Mouse (Mus musculus): ENCODE data around the gene Ces3b. TPM values are rescaled to one million over a fixed set of nuclear protein-coding genes. Genes with fewer than 3 reads are reported as not detected.
"Not testable (repeated sequence)": the region's sequence is repeated elsewhere in the genome, so short reads cannot be mapped to it uniquely, and the experiment has no call there.

The Ces3b gene
- total and polyA plus RNA-seq, 3 experiments: not detected

DNA sequence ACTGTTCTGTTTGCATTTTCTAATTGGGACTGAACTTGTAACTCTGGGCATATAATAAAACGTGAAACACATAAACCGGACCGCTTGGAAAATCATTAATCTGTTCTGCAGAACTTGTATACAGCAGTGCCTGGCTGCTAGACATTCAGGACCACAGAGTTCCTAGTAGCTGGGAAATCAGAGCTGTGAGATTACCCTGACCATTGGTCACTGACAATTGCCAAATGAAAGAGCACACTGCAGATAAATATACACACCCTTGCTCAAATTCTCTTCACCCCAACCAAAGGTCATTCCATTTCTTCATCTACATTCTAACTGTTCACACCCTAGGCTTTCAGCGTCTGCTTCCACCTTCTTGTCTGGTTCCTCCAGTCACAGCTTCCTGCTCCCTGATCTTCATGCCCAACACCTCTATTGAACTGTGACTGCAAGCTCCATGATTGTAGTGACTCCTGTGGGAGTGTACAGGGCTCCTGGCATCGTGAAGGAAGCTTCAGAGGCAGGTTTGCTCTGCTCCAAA is 2.7 kb upstream of the Ces3b start:
- H3K4me3 ChIP-seq: no peak overlapping the region
- no peak overlapping the region for H3K9ac ChIP-seq (ENCODE audit: low read depth, low read length)
- H3K36me3 ChIP-seq (ENCODE audit: control insufficient read depth, insufficient read depth, low read length): no peaks in the 10 kb centered on the region
- no peaks in the 10 kb centered on the region for H3K79me2 ChIP-seq (replicated peaks; ENCODE audit: control insufficient read depth, insufficient read depth, low read length)
- WGBS: 66% methylated on average over 5 of the region's 5 CpGs
- no peaks in the 10 kb centered on the region for H3K27me3 ChIP-seq (ENCODE audit: control insufficient read depth, insufficient read depth, low read length)
- intact Hi-C loops (cut with DNase I): no loop called here
- H3K4me1 ChIP-seq (ENCODE audit: control insufficient read depth, insufficient read depth, low read length): no peaks in the 10 kb centered on the region
- DNase-seq: no peak
- TF ChIP-seq POLR2A (IDR thresholded peaks at IDR 0.05; ENCODE audit: insufficient read depth, low read depth, low read length): no peak
- no peak for TF ChIP-seq EP300 (IDR thresholded peaks at IDR 0.05; ENCODE audit: insufficient read depth, low read depth, low read length)
- no peak overlapping the region for H3K27ac ChIP-seq

- H3K4me1 ChIP-seq (ENCODE audit: control insufficient read depth, insufficient read depth, low read length); H3K79me2 ChIP-seq (replicated peaks; ENCODE audit: control insufficient read depth, insufficient read depth, low read length); DNase-seq; H3K36me3 ChIP-seq (ENCODE audit: control insufficient read depth, insufficient read depth, low read length); intact Hi-C loops (cut with DNase I); H3K9ac ChIP-seq (ENCODE audit: low read depth, low read length); H3K4me3 ChIP-seq; H3K27ac ChIP-seq; H3K27me3 ChIP-seq (ENCODE audit: control insufficient read depth, insufficient read depth, low read length): not testable (repeated sequence)
- 83% methylated on average over 5 of the region's 5 CpGs for WGBS
Observed at GRCm38 (mm10) chr8:105088166-105088565, 4.6 kb downstream of the Ces3b start.

- H3K9ac ChIP-seq (ENCODE audit: low read depth, low read length): no peak overlapping the region
- H3K27ac ChIP-seq: no peak overlapping the region
- DNase-seq: no peak
- H3K4me3 ChIP-seq: no peak overlapping the region
- intact Hi-C loops (cut with DNase I): no loop called here
- no peaks in the 10 kb centered on the region for H3K4me1 ChIP-seq (ENCODE audit: control insufficient read depth, insufficient read depth, low read length)
- no peaks in the 10 kb centered on the region for H3K79me2 ChIP-seq (replicated peaks; ENCODE audit: control insufficient read depth, insufficient read depth, low read length)
- 68% methylated on average over 4 of the region's 4 CpGs for WGBS
- no peaks in the 10 kb centered on the region for H3K36me3 ChIP-seq (ENCODE audit: control insufficient read depth, insufficient read depth, low read length)
- TF ChIP-seq POLR2A (IDR thresholded peaks at IDR 0.05; ENCODE audit: insufficient read depth, low read depth, low read length): no peak
- no peak for TF ChIP-seq EP300 (IDR thresholded peaks at IDR 0.05; ENCODE audit: insufficient read depth, low read depth, low read length)
- no peak for TF ChIP-seq CTCF (IDR thresholded peaks at IDR 0.05)
- no peaks in the 10 kb centered on the region for H3K27me3 ChIP-seq (ENCODE audit: control insufficient read depth, insufficient read depth, low read length)
Observed at GRCm38 (mm10) chr8:105088581-105088980, 5.0 kb downstream of the Ces3b start.

DNA sequence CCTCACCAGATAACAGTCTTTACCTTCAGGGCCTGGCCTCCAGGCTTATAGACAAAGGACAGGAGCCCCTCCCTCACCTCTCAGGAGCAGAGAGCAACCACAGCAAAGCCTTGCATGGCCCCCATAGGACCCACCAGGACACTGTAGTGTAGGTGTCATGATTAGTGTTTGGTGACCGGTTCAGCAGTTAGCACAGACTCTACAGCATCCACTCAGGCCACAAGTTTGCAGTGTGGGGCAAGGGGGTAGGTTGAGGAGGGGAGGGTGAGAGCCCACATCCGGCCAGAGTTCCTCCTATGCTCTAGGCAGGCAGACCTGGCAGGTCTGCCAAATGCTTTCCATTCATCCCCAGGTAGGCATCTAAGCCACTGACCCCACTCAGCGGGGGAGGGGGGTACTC is 10.4 kb downstream of the Ces3b start:
- H3K79me2 ChIP-seq (replicated peaks; ENCODE audit: control insufficient read depth, insufficient read depth, low read length): no peaks in the 10 kb centered on the region
- intact Hi-C loops (cut with DNase I): no loop called here
- 72% methylated on average over 3 of the region's 3 CpGs for WGBS
- H3K27ac ChIP-seq: no peak overlapping the region
- DNase-seq: no peak
- H3K4me1 ChIP-seq (ENCODE audit: control insufficient read depth, insufficient read depth, low read length): no peaks in the 10 kb centered on the region
- H3K27me3 ChIP-seq (ENCODE audit: control insufficient read depth, insufficient read depth, low read length): no peaks in the 10 kb centered on the region
- no peak overlapping the region for H3K4me3 ChIP-seq
- H3K36me3 ChIP-seq (ENCODE audit: control insufficient read depth, insufficient read depth, low read length): no peaks in the 10 kb centered on the region
- no peak for TF ChIP-seq CTCF (IDR thresholded peaks at IDR 0.05)
- no peak for TF ChIP-seq POLR2A (IDR thresholded peaks at IDR 0.05; ENCODE audit: insufficient read depth, low read depth, low read length)
- no peak for TF ChIP-seq EP300 (IDR thresholded peaks at IDR 0.05; ENCODE audit: insufficient read depth, low read depth, low read length)
- H3K9ac ChIP-seq (ENCODE audit: low read depth, low read length): no peak overlapping the region

- 73% methylated on average over 4 of the region's 4 CpGs for WGBS
- H3K9ac ChIP-seq (ENCODE audit: low read depth, low read length); H3K27ac ChIP-seq; H3K36me3 ChIP-seq (ENCODE audit: control insufficient read depth, insufficient read depth, low read length); DNase-seq; H3K4me3 ChIP-seq; H3K27me3 ChIP-seq (ENCODE audit: control insufficient read depth, insufficient read depth, low read length); H3K4me1 ChIP-seq (ENCODE audit: control insufficient read depth, insufficient read depth, low read length); H3K79me2 ChIP-seq (replicated peaks; ENCODE audit: control insufficient read depth, insufficient read depth, low read length); intact Hi-C loops (cut with DNase I): not testable (repeated sequence)
Observed at GRCm38 (mm10) chr8:105102101-105102785, 18.7 kb downstream of the Ces3b start.

DNA sequence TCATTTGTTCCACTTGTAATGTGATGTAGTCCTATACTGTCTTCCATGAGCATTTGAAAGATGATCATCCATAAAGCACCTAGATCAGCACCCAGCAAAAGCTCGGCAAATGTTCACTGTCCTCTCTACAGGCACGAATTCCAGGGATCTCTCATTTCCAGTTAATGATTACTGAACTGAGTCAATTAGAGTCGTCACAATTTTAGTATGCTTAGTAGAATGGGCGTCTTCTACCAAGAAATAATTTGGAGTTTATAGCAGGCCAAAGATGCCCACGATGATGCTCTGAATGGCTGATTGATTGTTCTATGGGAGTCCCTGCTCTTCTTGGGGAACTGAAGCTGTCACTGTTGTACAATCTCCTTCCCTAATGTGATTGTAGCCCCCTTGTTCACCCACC is 20.1 kb downstream of the Ces3b start:
- WGBS: 78% methylated on average over 5 of the region's 5 CpGs
- H3K27ac ChIP-seq; H3K27me3 ChIP-seq (ENCODE audit: control insufficient read depth, insufficient read depth, low read length); H3K79me2 ChIP-seq (replicated peaks; ENCODE audit: control insufficient read depth, insufficient read depth, low read length); H3K4me1 ChIP-seq (ENCODE audit: control insufficient read depth, insufficient read depth, low read length); DNase-seq; H3K9ac ChIP-seq (ENCODE audit: low read depth, low read length); H3K4me3 ChIP-seq; intact Hi-C loops (cut with DNase I); H3K36me3 ChIP-seq (ENCODE audit: control insufficient read depth, insufficient read depth, low read length): not testable (repeated sequence)

Measured in heart, adult 2 months (tissue).